Mouse (Mus musculus): ENCODE measurements around the gene Angptl8.

DNA sequence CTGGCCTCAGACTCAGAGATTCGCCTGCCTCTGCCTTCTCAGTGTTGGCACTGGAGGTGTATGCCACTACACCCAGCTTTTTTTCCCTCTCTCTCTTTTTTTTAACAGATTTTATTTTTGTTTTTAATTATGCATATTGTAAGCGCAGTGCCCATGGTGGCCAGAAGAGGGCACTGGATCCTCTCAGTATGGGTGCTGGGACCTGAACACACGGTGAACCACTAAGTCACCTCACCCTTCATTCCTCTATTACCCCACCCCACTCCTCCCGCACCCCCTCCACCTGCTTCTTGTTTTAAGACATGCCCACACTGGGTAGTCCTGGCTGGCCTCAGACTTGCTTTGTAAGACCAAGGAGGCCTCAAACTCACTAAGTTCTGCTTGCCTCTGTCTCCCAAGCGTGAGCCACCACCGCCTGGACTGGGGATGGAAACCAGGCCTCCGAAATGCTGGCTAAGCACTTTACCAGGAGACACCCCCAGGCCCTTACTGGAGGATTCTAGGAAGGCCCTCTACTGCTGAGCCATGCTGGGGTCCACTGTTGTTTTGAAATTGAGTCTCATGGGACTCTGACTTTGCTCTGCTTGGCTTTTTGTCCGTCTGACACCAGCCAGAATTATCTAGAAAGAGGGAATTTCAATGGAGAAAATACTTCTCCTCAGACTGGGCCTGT lies 4.9 kb downstream of the Angptl8 start:
- TF ChIP-seq MAX (IDR thresholded peaks at IDR 0.05) (no peak), CTCF (IDR thresholded peaks at IDR 0.05; ENCODE audit: control insufficient read depth, insufficient read depth, insufficient read length) (peak; percentile 46), USF1 (IDR thresholded peaks at IDR 0.05; ENCODE audit: low read depth) (no peak)

All from C2C12 (cell line).